In genomic region chr17:28133193-28133592, GRCm38 (mm10) we compare ENCODE assay signal across 8 mouse cellular contexts. TPM values are rescaled to one million over a fixed set of nuclear protein-coding genes. Genes with fewer than 3 reads are reported as not detected.
DNase-seq lines count a peak whose midpoint lies in the region; ATAC-seq and TF ChIP-seq lines count a peak whose summit lies in the region.
"Had no signal": no experiment of that assay in that cellular context is flagged by ENCODE, and none has a peak within 500 bp of the region (broad histone marks: within the 10 kb centered on the region; RNA-seq: fewer than 3 reads in every experiment).

No protein-coding gene starts in this region.

- H3K27me3 ChIP-seq in ES-Bruce4 (ENCODE audit: control insufficient read depth, insufficient read depth, low read length, poor library complexity, severe bottlenecking), result no peaks in the 10 kb centered on the region
- no peaks in the 10 kb centered on the region for H3K27me3 ChIP-seq in hindbrain, embryonic 15.5 days
- H3K27me3 ChIP-seq in midbrain, embryonic 13.5 days, result peaks cover 10% of the 10 kb centered on the region; the same call in 1 of the 2 replicates
- H3K27me3 ChIP-seq in stomach, embryonic 14.5 days (ENCODE audit: control insufficient read depth, insufficient read depth, low read length), result no peaks in the 10 kb centered on the region
- H3K27me3 ChIP-seq: limb, embryonic 12.5 days had no signal

- peak; percentile 85 for TF ChIP-seq CTCF in ES-Bruce4 (IDR thresholded peaks at IDR 0.05; ENCODE audit: low read depth, low read length)
- peak; percentile 73; the same call in 1 of the 2 replicates for TF ChIP-seq CTCF in embryonic fibroblast, embryonic 13.5 days (IDR thresholded peaks at IDR 0.05; ENCODE audit: borderline replicate concordance, insufficient read depth, low read length)

- no peaks in the 10 kb centered on the region for H3K9me3 ChIP-seq in ES-Bruce4 (replicated peaks; ENCODE audit: control insufficient read depth, insufficient read depth, low read length, poor library complexity, severe bottlenecking)
- no peaks in the 10 kb centered on the region for H3K9me3 ChIP-seq in hindbrain, embryonic 15.5 days
- H3K9me3 ChIP-seq in midbrain, embryonic 13.5 days, result no peaks in the 10 kb centered on the region
- H3K9me3 ChIP-seq in stomach, embryonic 14.5 days (ENCODE audit: control insufficient read depth, low read depth, low read length), result no peaks in the 10 kb centered on the region
- H3K9me3 ChIP-seq: limb, embryonic 12.5 days had no signal

- TF ChIP-seq POLR2A in ES-Bruce4 (IDR thresholded peaks at IDR 0.05; ENCODE audit: insufficient read depth, low read length), result no peak
- TF ChIP-seq POLR2A in embryonic fibroblast, embryonic 13.5 days (IDR thresholded peaks at IDR 0.05; ENCODE audit: low read depth, low read length), result no peak

- DNase-seq in T-cell, adult 2 months (ENCODE audit: low spot score), result peak; percentile 23
- DNase-seq in left cerebral cortex, postnatal 25 days (ENCODE audit: low spot score in 2 of 2), result peak; percentile 37 to 52

- ATAC-seq in hindbrain, embryonic 15.5 days (ENCODE audit: low FRiP score, low read depth), result no peak
- peak; percentile 54; the same call in 1 of the 2 replicates for ATAC-seq in midbrain, embryonic 13.5 days
- ATAC-seq in stomach, embryonic 14.5 days (ENCODE audit: insufficient number of reproducible peaks, insufficient read depth, low FRiP score, low read depth), result no peak

- H3K27ac ChIP-seq in ES-Bruce4 (ENCODE audit: insufficient read depth, low read length), result peak overlapping the region; percentile 9; the same call in 1 of the 2 replicates
- no peak overlapping the region for H3K27ac ChIP-seq in embryonic fibroblast, embryonic 13.5 days (ENCODE audit: insufficient read depth, low read length)
- no peak overlapping the region for H3K27ac ChIP-seq in hindbrain, embryonic 15.5 days (replicated peaks)
- no peak overlapping the region for H3K27ac ChIP-seq in midbrain, embryonic 13.5 days
- no peak overlapping the region for H3K27ac ChIP-seq in stomach, embryonic 14.5 days (ENCODE audit: low read length)
- H3K27ac ChIP-seq: limb, embryonic 12.5 days had no signal

- H3K4me1 ChIP-seq in ES-Bruce4 (ENCODE audit: control insufficient read depth, insufficient read depth, low read length), result peaks cover 24% of the 10 kb centered on the region
- H3K4me1 ChIP-seq in embryonic fibroblast, embryonic 13.5 days (ENCODE audit: control insufficient read depth, insufficient read depth, low read length), result no peaks in the 10 kb centered on the region
- peaks cover 4% of the 10 kb centered on the region; the same call in 1 of the 2 replicates for H3K4me1 ChIP-seq in hindbrain, embryonic 15.5 days (replicated peaks)
- H3K4me1 ChIP-seq in midbrain, embryonic 13.5 days (replicated peaks), result peaks cover 20% of the 10 kb centered on the region
- no peaks in the 10 kb centered on the region for H3K4me1 ChIP-seq in stomach, embryonic 14.5 days (ENCODE audit: control insufficient read depth, insufficient read depth, low read length)

- peak overlapping the region; percentile 25; the same call in 1 of the 2 replicates for H3K4me2 ChIP-seq in hindbrain, embryonic 15.5 days
- H3K4me2 ChIP-seq in midbrain, embryonic 13.5 days (replicated peaks), result no peak overlapping the region
- peak overlapping the region; percentile 15; the same call in 1 of the 2 replicates for H3K4me2 ChIP-seq in stomach, embryonic 14.5 days (replicated peaks; ENCODE audit: low read depth, low read length)
- H3K4me2 ChIP-seq: limb, embryonic 12.5 days had no signal

- WGBS in hindbrain, embryonic 15.5 days, result 6% methylated on average over 14 of the region's 14 CpGs
- 6% methylated on average over 14 of the region's 14 CpGs for WGBS in midbrain, embryonic 13.5 days
- WGBS in stomach, embryonic 14.5 days, result 6% methylated on average over 14 of the region's 14 CpGs

- intact Hi-C loops in left cerebral cortex, postnatal 25 days (cut with DNase I), result loop anchor here (1.0 kb wide), 1 partner anchor 48 kb away; no protein-coding TSS in a partner anchor

- TF ChIP-seq EP300 in ES-Bruce4 (IDR thresholded peaks at IDR 0.05; ENCODE audit: insufficient read depth, low read depth, low read length), result no peak

- no peak overlapping the region for H3K9ac ChIP-seq in ES-Bruce4 (ENCODE audit: low read depth, poor library complexity, severe bottlenecking)
- no peak overlapping the region for H3K9ac ChIP-seq in hindbrain, embryonic 15.5 days
- H3K9ac ChIP-seq in midbrain, embryonic 13.5 days (replicated peaks), result 0 out of 2 replicates have a peak overlapping the region, but pooled peaks have one; percentile 19
- H3K9ac ChIP-seq in stomach, embryonic 14.5 days (replicated peaks; ENCODE audit: low read depth, low read length), result no peak overlapping the region
- H3K9ac ChIP-seq: limb, embryonic 12.5 days had no signal

- no peak overlapping the region for H3K4me3 ChIP-seq in ES-Bruce4 (ENCODE audit: low read depth, low read length)
- no peak overlapping the region for H3K4me3 ChIP-seq in embryonic fibroblast, embryonic 13.5 days (ENCODE audit: insufficient read depth, low read length)
- no peak overlapping the region for H3K4me3 ChIP-seq in hindbrain, embryonic 15.5 days
- H3K4me3 ChIP-seq in midbrain, embryonic 13.5 days (replicated peaks), result no peak overlapping the region
- no peak overlapping the region for H3K4me3 ChIP-seq in stomach, embryonic 14.5 days (ENCODE audit: low read depth, low read length)
- H3K4me3 ChIP-seq: limb, embryonic 12.5 days had no signal

- no peaks in the 10 kb centered on the region for H3K36me3 ChIP-seq in ES-Bruce4 (ENCODE audit: control insufficient read depth, insufficient read depth, low read length, poor library complexity, severe bottlenecking)
- H3K36me3 ChIP-seq in hindbrain, embryonic 15.5 days, result no peaks in the 10 kb centered on the region
- no peaks in the 10 kb centered on the region for H3K36me3 ChIP-seq in midbrain, embryonic 13.5 days
- no peaks in the 10 kb centered on the region for H3K36me3 ChIP-seq in stomach, embryonic 14.5 days (ENCODE audit: control insufficient read depth, insufficient read depth, low read length)
- H3K36me3 ChIP-seq: limb, embryonic 12.5 days had no signal

RNA-seq across cellular contexts. Expression of gene Scube3, which starts 8.7 kb away (rescaled TPM):
- 17.9 and 18.0 TPM in 2 replicates for polyA plus RNA-seq in ES-Bruce4 (2011; ENCODE audit: insufficient read depth, insufficient read length, low read depth, missing spikeins)
- 3.3 and 4.7 TPM in 2 replicates for polyA plus RNA-seq in embryonic fibroblast, embryonic 13.5 days (2011; ENCODE audit: insufficient read length, low read depth, missing spikeins)
- polyA plus RNA-seq in hindbrain, embryonic 15.5 days (2015; fragmentation: Nextera tagmentation; extraction: Ambion mirVana), result 3.7 and 4.4 TPM in 2 replicates
- total RNA-seq in left cerebral cortex, postnatal 25 days (2021), result 1 to 10 TPM; 1.1 to 5.5 TPM
- 5.6 and 6.1 TPM in 2 replicates for polyA plus RNA-seq in midbrain, embryonic 13.5 days (2015; fragmentation: Nextera tagmentation; extraction: Ambion mirVana)
- 3.3 and 4.8 TPM in 2 replicates for polyA plus RNA-seq in stomach, embryonic 14.5 days (2014; fragmentation: Nextera tagmentation; extraction: Ambion mirVana)

RNA-seq across cellular contexts. Expression of gene Zfp523, which starts 43.7 kb away (rescaled TPM):
- 16.6 and 19.5 TPM in 2 replicates for polyA plus RNA-seq in ES-Bruce4 (2011; ENCODE audit: insufficient read depth, insufficient read length, low read depth, missing spikeins)
- polyA plus RNA-seq in embryonic fibroblast, embryonic 13.5 days (2011; ENCODE audit: insufficient read length, low read depth, missing spikeins), result 12.8 and 15.8 TPM in 2 replicates
- polyA plus RNA-seq in hindbrain, embryonic 15.5 days (2015; fragmentation: Nextera tagmentation; extraction: Ambion mirVana), result 48.1 and 53.1 TPM in 2 replicates
- 100 to 1,000 TPM; 110 to 113 TPM for total RNA-seq in left cerebral cortex, postnatal 25 days (2021)
- 44.2 and 45.6 TPM in 2 replicates for polyA plus RNA-seq in midbrain, embryonic 13.5 days (2015; fragmentation: Nextera tagmentation; extraction: Ambion mirVana)
- polyA plus RNA-seq in stomach, embryonic 14.5 days (2014; fragmentation: Nextera tagmentation; extraction: Ambion mirVana), result 32.5 and 37.3 TPM in 2 replicates

RNA-seq across cellular contexts. Expression of gene Tcp11, which starts 52.8 kb away (rescaled TPM):
- 11.6 and 18.9 TPM in 2 replicates for polyA plus RNA-seq in ES-Bruce4 (2011; ENCODE audit: insufficient read depth, insufficient read length, low read depth, missing spikeins)
- not detected in 2 replicates for polyA plus RNA-seq in embryonic fibroblast, embryonic 13.5 days (2011; ENCODE audit: insufficient read length, low read depth, missing spikeins)
- 1.5 TPM in 2 replicates for polyA plus RNA-seq in hindbrain, embryonic 15.5 days (2015; fragmentation: Nextera tagmentation; extraction: Ambion mirVana)
- total RNA-seq in left cerebral cortex, postnatal 25 days (2021), result under 1 TPM; 0.80 to 0.99 TPM
- 1.6 and 2.0 TPM in 2 replicates for polyA plus RNA-seq in midbrain, embryonic 13.5 days (2015; fragmentation: Nextera tagmentation; extraction: Ambion mirVana)
- polyA plus RNA-seq in stomach, embryonic 14.5 days (2014; fragmentation: Nextera tagmentation; extraction: Ambion mirVana), result 2.3 and 2.9 TPM in 2 replicates
